Mouse (Mus musculus) brain, embryonic 14.5 days (tissue): ENCODE results near the gene Klhl11.

Source experiments
- CTCF ChIP-seq: fragments of 200-500 bp; IDR thresholded peaks from 2 replicates; pipeline ENCODE4 v1.5.1; 2012; ENCODE audit warnings: inconsistent platforms, mild to moderate bottlenecking, moderate library complexity, borderline replicate concordance; ENCODE audit not compliant: insufficient read depth, insufficient read length; ENCODE audit errors: extremely low read depth
- POLR2A ChIP-seq: fragments of 200-500 bp; IDR thresholded peaks from 2 replicates; pipeline ENCODE4 v1.6.1; 2012; ENCODE audit warnings: mild to moderate bottlenecking, inconsistent platforms, borderline replicate concordance; ENCODE audit not compliant: poor library complexity, insufficient read depth, insufficient read length, severe bottlenecking; ENCODE audit errors: extremely low read depth

DNA sequence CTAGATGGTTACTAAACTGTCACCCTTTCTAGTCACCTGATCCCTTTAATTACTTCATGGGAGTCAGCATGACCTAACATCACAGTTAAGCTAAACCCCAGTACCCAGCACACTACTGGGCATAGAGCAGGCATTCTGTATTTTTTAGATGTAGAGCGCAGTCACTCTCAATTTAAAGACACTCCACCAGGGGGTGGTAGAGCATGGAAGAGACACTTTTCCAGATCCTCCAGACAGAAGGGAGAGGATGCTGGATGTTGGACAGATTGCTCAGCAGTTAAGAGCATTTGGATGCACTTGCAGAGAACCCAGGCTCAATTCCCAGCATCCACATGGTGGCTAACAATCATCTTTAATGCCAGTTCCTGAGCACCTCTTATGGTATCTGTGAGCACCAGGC, 39.8 kb upstream of the Klhl11 start:
- TF ChIP-seq CTCF (peak; percentile 47; the same call in 1 of the 2 replicates), POLR2A (no peak)
